Mouse (Mus musculus): ENCODE data around the gene Akr1a1. TPM values are rescaled to one million over a fixed set of nuclear protein-coding genes. Genes with fewer than 3 reads are reported as not detected.

Gene Akr1a1
- polyA plus RNA-seq, 1 experiment from 2014 or later = 955 TPM

DNA sequence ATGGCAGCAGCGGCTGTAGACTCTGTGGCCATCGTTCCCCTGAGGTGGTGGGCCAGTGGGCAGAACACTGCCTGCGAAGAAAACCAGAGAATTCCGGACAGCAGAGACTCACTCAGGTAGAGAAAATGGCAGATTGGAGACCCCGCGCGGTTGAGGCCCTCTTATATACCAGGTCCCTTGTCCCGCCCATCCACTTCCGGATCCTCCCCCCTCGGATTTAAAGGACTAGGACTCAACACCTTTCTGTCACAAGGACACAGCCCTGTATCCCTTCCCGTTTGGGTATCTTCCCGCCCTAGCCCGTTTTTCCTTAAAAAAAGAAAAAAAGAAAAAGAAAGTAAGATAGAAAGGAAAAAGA lies 24.1 kb downstream of the Akr1a1 start:
- Histone ChIP-seq H3K36me3 (ENCODE audit: control insufficient read depth, insufficient read depth, low read length) (0 out of 2 replicates have a peak, but pooled peaks cover 9% of the 10 kb centered on the region), H3K9me3 (replicated peaks; ENCODE audit: control insufficient read depth, low read length) (no peaks in the 10 kb centered on the region), H3K27me3 (replicated peaks; ENCODE audit: control insufficient read depth, insufficient read depth, low read length) (no peaks in the 10 kb centered on the region), H3K4me2 (ENCODE audit: low read length) (peak overlapping the region; percentile 53), H3K4me3 (ENCODE audit: low read depth, low read length) (peak overlapping the region; percentile 99), H3K9ac (ENCODE audit: low read length) (peak overlapping the region; percentile 91), H3K27ac (ENCODE audit: low read depth, low read length) (peak overlapping the region; percentile 93), H3K4me1 (ENCODE audit: control insufficient read depth, insufficient read depth, low read length) (peaks cover 10% of the 10 kb centered on the region)
- under 1% methylated on average over 13 of the region's 13 CpGs for WGBS
- ATAC-seq = peak; percentile 95
- DNase-seq (ENCODE audit: low spot score) = peak; percentile 96

DNA sequence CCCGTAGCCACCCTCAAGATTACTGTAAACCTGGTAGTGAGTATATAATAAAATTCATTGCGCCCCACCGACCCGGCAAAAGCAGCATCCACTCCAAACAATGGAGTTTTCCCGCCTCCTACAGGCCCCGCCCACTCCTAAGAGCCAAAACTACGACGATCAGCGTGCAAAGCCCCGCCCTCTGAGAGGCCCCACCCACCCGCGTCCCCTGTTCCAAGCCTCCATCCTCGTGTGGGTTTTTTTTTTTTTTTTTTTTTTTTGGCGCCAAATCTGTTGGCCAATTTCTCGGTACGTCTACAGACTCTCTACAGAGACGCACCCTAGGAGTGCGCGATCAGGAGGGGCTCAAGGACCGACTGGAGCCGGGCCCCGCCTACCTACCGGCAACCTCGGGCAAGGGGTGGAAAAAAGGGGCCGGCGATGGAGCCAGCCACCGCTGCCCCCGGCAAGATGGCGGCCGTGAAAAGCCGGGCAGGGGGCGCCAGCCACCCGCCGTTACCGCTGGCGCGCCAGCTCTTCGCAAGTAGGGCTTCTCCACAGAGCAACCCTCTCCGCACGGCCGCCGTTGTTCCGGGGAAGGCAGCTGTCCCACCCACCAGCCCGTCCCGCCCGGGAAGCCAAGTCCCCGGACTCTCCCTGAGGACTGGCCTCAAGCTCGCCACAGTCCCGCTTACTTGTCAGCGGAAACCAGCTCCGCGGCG lies 24.7 kb downstream of the Akr1a1 start:
- Histone ChIP-seq H3K4me3 (ENCODE audit: low read depth, low read length) (peak overlapping the region; percentile 99), H3K9ac (ENCODE audit: low read length) (peak overlapping the region; percentile 91), H3K4me1 (ENCODE audit: control insufficient read depth, insufficient read depth, low read length) (peaks cover 10% of the 10 kb centered on the region), H3K36me3 (ENCODE audit: control insufficient read depth, insufficient read depth, low read length) (peaks cover 12% of the 10 kb centered on the region), H3K27me3 (replicated peaks; ENCODE audit: control insufficient read depth, insufficient read depth, low read length) (no peaks in the 10 kb centered on the region), H3K9me3 (replicated peaks; ENCODE audit: control insufficient read depth, low read length) (no peaks in the 10 kb centered on the region), H3K4me2 (ENCODE audit: low read length) (peak overlapping the region; percentile 53), H3K27ac (ENCODE audit: low read depth, low read length) (peak overlapping the region; percentile 93)
- DNase-seq (ENCODE audit: low spot score) (peak; percentile 96), ATAC-seq (peak; percentile 83)
- whole genome bisulfite sequencing = under 1% methylated on average over 53 of the region's 53 CpGs

DNA sequence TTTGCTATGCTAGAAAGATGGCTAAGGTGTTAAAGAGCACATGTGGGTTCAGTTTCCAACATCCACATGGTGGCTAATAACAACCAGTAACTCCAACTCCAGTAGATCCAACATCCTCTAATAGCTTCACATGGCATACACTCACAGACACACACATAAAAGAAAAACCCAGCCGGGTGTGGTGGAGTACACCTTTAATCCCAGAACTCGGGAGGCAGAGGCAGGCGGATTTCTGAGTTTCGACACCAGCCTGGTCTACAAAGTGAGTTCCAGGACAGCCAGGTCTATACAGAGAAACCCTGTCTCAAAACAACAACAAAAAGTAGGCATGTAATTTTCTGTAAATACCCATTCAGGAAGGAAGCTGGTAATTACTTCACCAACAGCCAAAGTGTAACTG lies 26.6 kb downstream of the Akr1a1 start:
- Histone ChIP-seq H3K27me3 (replicated peaks; ENCODE audit: control insufficient read depth, insufficient read depth, low read length) (no peaks in the 10 kb centered on the region), H3K9me3 (replicated peaks; ENCODE audit: control insufficient read depth, low read length) (no peaks in the 10 kb centered on the region), H3K4me1 (ENCODE audit: control insufficient read depth, insufficient read depth, low read length) (peaks cover 10% of the 10 kb centered on the region), H3K4me2 (ENCODE audit: low read length) (peak overlapping the region; percentile 53; the same call in 1 of the 2 replicates), H3K9ac (ENCODE audit: low read length) (no peak overlapping the region), H3K36me3 (ENCODE audit: control insufficient read depth, insufficient read depth, low read length) (peaks cover 30% of the 10 kb centered on the region), H3K27ac (ENCODE audit: low read depth, low read length) (no peak overlapping the region), H3K4me3 (ENCODE audit: low read depth, low read length) (no peak overlapping the region)
- DNase-seq (ENCODE audit: low spot score) (no peak), ATAC-seq (no peak)
- 89% methylated on average over 4 of the region's 4 CpGs for WGBS

DNA sequence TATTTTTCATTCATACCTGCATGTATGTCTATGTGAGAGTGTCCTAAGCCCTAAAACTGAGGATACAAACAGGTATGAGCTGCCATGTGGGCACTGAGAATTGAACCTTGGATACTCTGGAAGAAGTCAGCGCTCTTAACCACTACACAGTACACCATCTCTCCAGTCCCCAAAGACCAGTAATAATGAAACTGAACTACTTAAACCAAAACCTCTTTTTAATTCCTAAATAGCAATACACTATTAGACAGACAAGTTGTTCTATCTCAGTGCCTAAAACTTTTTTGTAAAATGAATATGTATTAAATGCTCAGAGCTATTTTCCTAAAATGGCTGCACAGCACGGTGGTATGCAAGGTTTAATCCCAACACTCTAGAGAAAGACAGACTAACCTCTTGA lies 36.2 kb downstream of the Akr1a1 start:
- no peak for ATAC-seq
- H3K27ac ChIP-seq (ENCODE audit: low read depth, low read length) = no peak overlapping the region
- no peaks in the 10 kb centered on the region for H3K27me3 ChIP-seq (replicated peaks; ENCODE audit: control insufficient read depth, insufficient read depth, low read length)
- no peak overlapping the region for H3K9ac ChIP-seq (ENCODE audit: low read length)
- no peak overlapping the region for H3K4me3 ChIP-seq (ENCODE audit: low read depth, low read length)
- H3K4me2 ChIP-seq (ENCODE audit: low read length) = no peak overlapping the region
- 98% methylated on average over 2 of the region's 2 CpGs for WGBS
- peaks cover 67% of the 10 kb centered on the region for H3K36me3 ChIP-seq (ENCODE audit: control insufficient read depth, insufficient read depth, low read length)
- no peak for DNase-seq (ENCODE audit: low spot score)
- H3K4me1 ChIP-seq (ENCODE audit: control insufficient read depth, insufficient read depth, low read length) = no peaks in the 10 kb centered on the region
- H3K9me3 ChIP-seq (replicated peaks; ENCODE audit: control insufficient read depth, low read length) = no peaks in the 10 kb centered on the region

DNA sequence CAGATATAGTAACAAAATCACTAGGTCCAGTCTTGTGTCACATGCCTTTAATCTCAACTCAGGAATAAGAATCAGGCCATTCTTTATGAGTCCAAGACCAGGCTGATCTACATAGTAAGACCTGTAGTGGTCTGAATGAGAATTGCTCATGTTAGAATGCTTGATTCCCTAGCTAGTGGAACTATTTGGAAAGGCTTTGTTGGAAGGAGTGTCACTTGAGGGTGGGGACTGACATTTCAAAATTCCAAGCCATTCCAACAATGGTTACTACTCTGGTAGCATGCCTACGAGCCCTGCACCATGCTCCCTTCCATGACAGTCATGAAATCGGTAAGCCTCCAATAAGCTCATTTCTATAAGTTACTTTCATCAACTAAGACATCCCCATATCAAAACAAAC lies 38.9 kb downstream of the Akr1a1 start:
- no peaks in the 10 kb centered on the region for H3K4me1 ChIP-seq (ENCODE audit: control insufficient read depth, insufficient read depth, low read length)
- H3K4me2 ChIP-seq (ENCODE audit: low read length) = no peak overlapping the region
- no peak for ATAC-seq
- 93% methylated on average over 2 of the region's 2 CpGs for whole genome bisulfite sequencing
- H3K27me3 ChIP-seq (replicated peaks; ENCODE audit: control insufficient read depth, insufficient read depth, low read length) = no peaks in the 10 kb centered on the region
- H3K36me3 ChIP-seq (ENCODE audit: control insufficient read depth, insufficient read depth, low read length) = peaks cover 65% of the 10 kb centered on the region
- H3K9me3 ChIP-seq (replicated peaks; ENCODE audit: control insufficient read depth, low read length) = no peaks in the 10 kb centered on the region
- H3K9ac ChIP-seq (ENCODE audit: low read length) = no peak overlapping the region
- no peak for DNase-seq (ENCODE audit: low spot score)
- no peak overlapping the region for H3K27ac ChIP-seq (ENCODE audit: low read depth, low read length)
- no peak overlapping the region for H3K4me3 ChIP-seq (ENCODE audit: low read depth, low read length)

DNA sequence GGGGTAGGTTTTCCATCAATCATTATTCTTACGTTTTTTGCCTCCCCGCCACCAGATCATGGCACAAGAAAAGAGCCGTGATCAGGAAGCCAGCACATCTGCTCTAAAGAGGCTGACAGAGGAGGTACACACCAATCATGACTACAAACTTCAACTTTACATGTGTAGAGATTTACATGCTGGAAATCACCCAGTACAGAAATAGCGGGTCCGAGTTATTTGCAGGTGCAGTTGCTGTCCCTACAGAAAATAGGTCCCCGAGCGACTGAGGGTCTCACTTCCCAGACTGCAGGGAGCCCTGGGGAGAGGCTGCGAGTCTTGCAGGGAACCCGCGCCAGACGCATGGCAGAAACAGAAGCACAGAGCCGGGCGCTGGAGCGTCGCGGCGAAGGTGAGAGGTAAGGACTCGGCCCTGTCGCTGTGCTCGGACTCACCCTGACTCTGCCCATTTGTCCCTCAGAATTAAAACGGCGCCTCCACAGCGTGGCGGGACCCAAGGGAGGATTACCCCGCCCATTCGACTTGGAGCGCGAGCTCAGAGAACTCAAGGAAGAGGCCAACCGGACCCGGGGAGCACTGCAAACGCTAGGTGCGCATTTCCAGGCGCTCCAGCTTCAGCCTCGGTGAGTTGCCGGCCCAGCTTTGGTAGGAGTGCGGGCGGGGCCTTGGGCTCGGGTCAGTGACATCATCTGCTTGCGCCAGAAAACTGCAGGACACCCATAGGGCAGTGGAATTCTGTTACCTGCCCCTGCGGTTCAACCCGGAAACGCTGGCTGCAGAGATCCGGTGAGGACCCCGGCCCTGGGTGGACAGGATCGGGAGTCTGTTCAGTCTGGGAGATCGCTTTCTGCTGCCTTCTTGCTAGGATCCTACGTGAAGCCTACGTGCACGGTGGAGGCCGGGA lies 54.2 kb downstream of the Akr1a1 start:
- ATAC-seq = peak; percentile 96
- H3K27ac ChIP-seq (ENCODE audit: low read depth, low read length) = peak overlapping the region; percentile 55; the same call in 1 of the 2 replicates
- H3K4me1 ChIP-seq (ENCODE audit: control insufficient read depth, insufficient read depth, low read length) = peaks cover 11% of the 10 kb centered on the region
- peaks cover 51% of the 10 kb centered on the region for H3K36me3 ChIP-seq (ENCODE audit: control insufficient read depth, insufficient read depth, low read length)
- H3K4me2 ChIP-seq (ENCODE audit: low read length) = peak overlapping the region; percentile 82
- peak; percentile 88 for DNase-seq (ENCODE audit: low spot score)
- no peaks in the 10 kb centered on the region for H3K9me3 ChIP-seq (replicated peaks; ENCODE audit: control insufficient read depth, low read length)
- H3K27me3 ChIP-seq (replicated peaks; ENCODE audit: control insufficient read depth, insufficient read depth, low read length) = no peaks in the 10 kb centered on the region
- peak overlapping the region; percentile 71 for H3K9ac ChIP-seq (ENCODE audit: low read length)
- peak overlapping the region; percentile 59 for H3K4me3 ChIP-seq (ENCODE audit: low read depth, low read length)
- WGBS = under 1% methylated on average over 50 of the region's 50 CpGs

DNA sequence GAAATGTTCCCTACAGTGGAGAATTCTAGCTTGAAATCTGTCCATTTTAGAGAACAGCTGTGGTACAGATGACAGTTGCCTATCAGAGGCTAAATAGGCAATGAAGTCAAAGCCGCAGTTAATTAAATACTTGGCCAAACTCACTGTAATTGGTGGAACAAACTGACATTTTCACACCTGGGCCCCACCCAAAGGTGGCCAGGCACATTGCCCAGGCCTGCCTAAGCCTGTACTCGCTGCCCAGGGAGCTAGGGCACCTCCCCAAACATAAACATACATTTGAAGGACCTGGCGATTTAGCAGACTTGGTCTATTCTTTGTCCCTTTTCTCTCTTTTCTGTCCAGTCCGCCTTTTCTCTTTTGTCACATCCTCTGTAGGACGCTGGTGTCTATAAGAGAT lies 55.1 kb downstream of the Akr1a1 start, which contains the start of gene Ccdc17:
Gene Ccdc17, plus strand, starts transcription at position 276 of the 400 bp plus-strand sequence.
- DNase-seq (ENCODE audit: low spot score) (no peak), ATAC-seq (no peak)
- Histone ChIP-seq H3K4me2 (ENCODE audit: low read length) (peak within 1 kb of the TSS; percentile 82), H3K36me3 (ENCODE audit: control insufficient read depth, insufficient read depth, low read length) (peaks cover 51% of the 10 kb centered on the region), H3K27me3 (replicated peaks; ENCODE audit: control insufficient read depth, insufficient read depth, low read length) (no peaks in the 10 kb centered on the region), H3K4me1 (ENCODE audit: control insufficient read depth, insufficient read depth, low read length) (peaks cover 11% of the 10 kb centered on the region), H3K4me3 (ENCODE audit: low read depth, low read length) (peak within 1 kb of the TSS; percentile 59), H3K9ac (ENCODE audit: low read length) (peak within 1 kb of the TSS; percentile 71), H3K9me3 (replicated peaks; ENCODE audit: control insufficient read depth, low read length) (no peaks in the 10 kb centered on the region), H3K27ac (ENCODE audit: low read depth, low read length) (peak within 1 kb of the TSS; percentile 55; the same call in 1 of the 2 replicates)
- 28% methylated on average over 5 of the region's 5 CpGs for WGBS

DNA sequence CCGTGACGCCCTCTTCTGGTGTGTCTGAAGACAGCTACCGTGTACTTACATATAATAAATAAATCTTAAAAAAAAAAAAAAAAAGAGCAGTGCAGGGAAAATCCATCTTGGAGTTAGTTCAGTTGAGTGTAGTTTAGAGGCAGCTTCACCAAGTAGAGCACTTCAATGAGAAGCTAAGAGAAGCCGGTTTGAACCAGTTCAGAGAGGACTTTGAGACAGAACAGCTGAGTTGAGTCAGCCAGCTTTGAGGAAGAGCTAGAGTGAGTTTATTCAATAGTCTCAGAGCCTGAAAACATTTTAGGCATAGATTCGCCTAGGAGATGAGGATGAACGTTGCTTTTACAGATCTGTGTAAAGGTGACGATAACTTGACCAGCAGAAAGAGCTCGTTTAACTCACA lies 55.7 kb downstream of the Akr1a1 start:
- ATAC-seq = no peak
- peaks cover 51% of the 10 kb centered on the region for H3K36me3 ChIP-seq (ENCODE audit: control insufficient read depth, insufficient read depth, low read length)
- H3K27ac ChIP-seq (ENCODE audit: low read depth, low read length) = no peak overlapping the region
- H3K4me2 ChIP-seq (ENCODE audit: low read length) = no peak overlapping the region
- no peak overlapping the region for H3K4me3 ChIP-seq (ENCODE audit: low read depth, low read length)
- DNase-seq (ENCODE audit: low spot score) = no peak
- H3K9ac ChIP-seq (ENCODE audit: low read length) = no peak overlapping the region
- H3K9me3 ChIP-seq (replicated peaks; ENCODE audit: control insufficient read depth, low read length) = no peaks in the 10 kb centered on the region
- WGBS = 83% methylated on average over 8 of the region's 8 CpGs
- peaks cover 11% of the 10 kb centered on the region for H3K4me1 ChIP-seq (ENCODE audit: control insufficient read depth, insufficient read depth, low read length)
- H3K27me3 ChIP-seq (replicated peaks; ENCODE audit: control insufficient read depth, insufficient read depth, low read length) = no peaks in the 10 kb centered on the region
